Mouse (Mus musculus): ENCODE results near the gene Gm4175.
"Not testable (repeated sequence)": the region's sequence is repeated elsewhere in the genome, so short reads cannot be mapped to it uniquely, and the experiment has no call there.

Gm4175 gene

GRCm38 (mm10) chr7:21761375-21761774, at the start of gene Gm4175:
Gene Gm4175 (minus strand): TSS chr7:21761475.
- not testable (repeated sequence) for DNase-seq (ENCODE audit: low spot score)

GRCm38 (mm10) chr7:21796628-21797027, 35.4 kb upstream of the Gm4175 start, which contains the start of gene Gm4177:
Gene Gm4177 (minus strand): TSS chr7:21796728.
- DNase-seq (ENCODE audit: low spot score): not testable (repeated sequence)
